Mouse (Mus musculus) forebrain, embryonic 14.5 days (tissue): ENCODE measurements around the gene Tenm3. TPM values are rescaled to one million over a fixed set of nuclear protein-coding genes. Genes with fewer than 3 reads are reported as not detected.

Source experiments
- ATAC-seq: fragments of 200-750 bp; cut with Nextera tagmentation; 2 replicates; pipeline ENCODE4 v1.8.0; 2017; ENCODE audit warnings: mild to moderate bottlenecking, moderate library complexity
- DNase-seq: peaks from one replicate; pipeline ENCODE4 v3.0.0-alpha.2; 2015; ENCODE audit warnings: low spot score
- H3K27ac ChIP-seq: fragments of 300-500 bp; sonication (generic); 2 replicates; pipeline ENCODE4 v1.5.1; 2014; ENCODE audit warnings: low read depth, mild to moderate bottlenecking, control low read depth, low read length, moderate library complexity
- H3K27me3 ChIP-seq: fragments of 300-500 bp; sonication (generic); replicated peaks from 2 replicates; pipeline ENCODE4 v1.6.1; 2014; ENCODE audit warnings: low read length, control low read depth, mixed read lengths; ENCODE audit not compliant: control insufficient read depth, insufficient read depth
- H3K36me3 ChIP-seq: fragments of 300-500 bp; sonication (generic); 2 replicates; pipeline ENCODE4 v1.6.1; 2014; ENCODE audit warnings: low read length, control low read depth; ENCODE audit not compliant: control insufficient read depth, insufficient read depth
- H3K4me1 ChIP-seq: fragments of 300-500 bp; sonication (generic); 2 replicates; pipeline ENCODE4 v1.6.1; 2014; ENCODE audit warnings: antibody characterized with exemption, low read length, control low read depth; ENCODE audit not compliant: control insufficient read depth, insufficient read depth
- H3K4me2 ChIP-seq: fragments of 300-500 bp; sonication (generic); 2 replicates; pipeline ENCODE4 v1.6.1; 2014; ENCODE audit warnings: mild to moderate bottlenecking, control low read depth, low read length
- H3K4me3 ChIP-seq: fragments of 300-500 bp; sonication (generic); 2 replicates; pipeline ENCODE4 v1.5.1; 2014; ENCODE audit warnings: low read depth, low read length, control low read depth
- H3K9ac ChIP-seq: fragments of 300-500 bp; sonication (generic); 2 replicates; pipeline ENCODE4 v1.6.1; 2014; ENCODE audit warnings: mild to moderate bottlenecking, low read length, control low read depth, moderate library complexity
- H3K9me3 ChIP-seq: fragments of 300-500 bp; sonication (generic); replicated peaks from 2 replicates; pipeline ENCODE4 v1.6.1; 2016; ENCODE audit warnings: low read length, control low read depth, mixed read lengths; ENCODE audit not compliant: control insufficient read depth
- WGBS: fragments of 180-500 bp; shearing (Covaris S2); extraction: QIAGEN DNeasy Blood & Tissue Kit; methylation state at CpG from one replicate; pipeline ENCODE4 v1.1.7; 2014; 5-methylcytosine and 5-hydroxymethylcytosine counted together
- polyA plus RNA-seq: library from polyadenylated mRNA; unstranded; fragments of >200 nt; fragmentation: Nextera tagmentation; extraction: Ambion mirVana; gene quantifications from 2 replicates; pipeline ENCODE4 v1.2.1, GENCODE M21; 2014

Gene Tenm3
- polyA plus RNA-seq, 1 experiment from 2014 or later, result 12.5 TPM

- no peak overlapping the region for H3K27ac ChIP-seq
- no peak for ATAC-seq
- H3K36me3 ChIP-seq, result no peaks in the 10 kb centered on the region
- H3K9ac ChIP-seq, result no peak overlapping the region
- no peak overlapping the region for H3K4me3 ChIP-seq
- no peak overlapping the region for H3K4me2 ChIP-seq
- WGBS, result 64% methylated on average over 7 of the region's 7 CpGs
- H3K27me3 ChIP-seq, result no peaks in the 10 kb centered on the region
- H3K4me1 ChIP-seq, result peaks cover 21% of the 10 kb centered on the region
- peak; percentile 46 for DNase-seq
- H3K9me3 ChIP-seq, result no peaks in the 10 kb centered on the region
These were observed 354.9 kb downstream of the Tenm3 start for GRCm38 (mm10) chr8:48488809-48489208.

- H3K36me3 ChIP-seq, result no peaks in the 10 kb centered on the region
- no peak overlapping the region for H3K9ac ChIP-seq
- H3K27me3 ChIP-seq, result no peaks in the 10 kb centered on the region
- no peak overlapping the region for H3K4me2 ChIP-seq
- DNase-seq (no peak), ATAC-seq (no peak)
- 81% methylated on average over 5 of the region's 5 CpGs for WGBS
- H3K9me3 ChIP-seq, result no peaks in the 10 kb centered on the region
- H3K27ac ChIP-seq, result no peak overlapping the region
- no peak overlapping the region for H3K4me3 ChIP-seq
- peaks cover 12% of the 10 kb centered on the region; the same call in 1 of the 2 replicates for H3K4me1 ChIP-seq
These were observed 359.6 kb downstream of the Tenm3 start for GRCm38 (mm10) chr8:48484143-48484542.

GRCm38 (mm10) chr8:48481709-48482671 lies 361.8 kb downstream of the Tenm3 start:
- 69% methylated on average over 33 of the region's 33 CpGs for WGBS
- ATAC-seq, result peak; percentile 67; the same call in 1 of the 2 replicates
- H3K27ac ChIP-seq, result peak overlapping the region; percentile 55; the same call in 1 of the 2 replicates

GRCm38 (mm10) chr8:48477371-48477935 lies 366.3 kb downstream of the Tenm3 start:
- Histone ChIP-seq H3K4me2 (no peak overlapping the region), H3K27me3 (no peaks in the 10 kb centered on the region), H3K36me3 (no peaks in the 10 kb centered on the region), H3K9me3 (no peaks in the 10 kb centered on the region), H3K9ac (no peak overlapping the region), H3K4me3 (no peak overlapping the region), H3K4me1 (peaks cover 6% of the 10 kb centered on the region; the same call in 1 of the 2 replicates), H3K27ac (no peak overlapping the region)
- DNase-seq (peak; percentile 62), ATAC-seq (peak; percentile 58)
- WGBS, result 43% methylated on average over 8 of the region's 8 CpGs

More at GRCm38 (mm10) chr8:48481709-48482671, 361.8 kb downstream of the Tenm3 start:
- Histone ChIP-seq H3K4me3 (no peak overlapping the region), H3K4me1 (peaks cover 6% of the 10 kb centered on the region; the same call in 1 of the 2 replicates), H3K36me3 (no peaks in the 10 kb centered on the region), H3K9me3 (no peaks in the 10 kb centered on the region), H3K9ac (no peak overlapping the region), H3K27me3 (no peaks in the 10 kb centered on the region), H3K4me2 (no peak overlapping the region)
- peak; percentile 56 for DNase-seq

- no peaks in the 10 kb centered on the region for H3K27me3 ChIP-seq
- H3K4me3 ChIP-seq, result no peak overlapping the region
- no peak overlapping the region for H3K4me2 ChIP-seq
- no peak overlapping the region for H3K9ac ChIP-seq
- H3K9me3 ChIP-seq, result no peaks in the 10 kb centered on the region
- H3K27ac ChIP-seq, result no peak overlapping the region
- WGBS, result 71% methylated on average over 1 of the region's 1 CpGs
- H3K36me3 ChIP-seq, result no peaks in the 10 kb centered on the region
- DNase-seq (no peak), ATAC-seq (no peak)
- peaks cover 6% of the 10 kb centered on the region; the same call in 1 of the 2 replicates for H3K4me1 ChIP-seq
These were observed 366.9 kb downstream of the Tenm3 start for GRCm38 (mm10) chr8:48476896-48477295.

- H3K27ac ChIP-seq, result no peak overlapping the region
- WGBS, result 71% methylated on average over 5 of the region's 5 CpGs
- no peak overlapping the region for H3K9ac ChIP-seq
- H3K9me3 ChIP-seq, result no peaks in the 10 kb centered on the region
- H3K36me3 ChIP-seq, result no peaks in the 10 kb centered on the region
- no peak overlapping the region for H3K4me2 ChIP-seq
- no peak overlapping the region for H3K4me3 ChIP-seq
- ATAC-seq (peak; percentile 52), DNase-seq (peak; percentile 50)
- H3K27me3 ChIP-seq, result no peaks in the 10 kb centered on the region
- H3K4me1 ChIP-seq, result 0 out of 2 replicates have a peak, but pooled peaks cover 9% of the 10 kb centered on the region
These were observed 376.1 kb downstream of the Tenm3 start for GRCm38 (mm10) chr8:48467633-48468032.

- Histone ChIP-seq H3K4me3 (no peak overlapping the region), H3K36me3 (no peaks in the 10 kb centered on the region), H3K4me2 (peak overlapping the region; percentile 16; the same call in 1 of the 2 replicates), H3K27me3 (no peaks in the 10 kb centered on the region), H3K27ac (peak overlapping the region; percentile 77), H3K9ac (peak overlapping the region; percentile 29), H3K9me3 (no peaks in the 10 kb centered on the region), H3K4me1 (peaks cover 24% of the 10 kb centered on the region)
- peak; percentile 99 for DNase-seq
- ATAC-seq, result peak; percentile 96
- WGBS, result 2% methylated on average over 5 of the region's 5 CpGs
These were observed 385.4 kb downstream of the Tenm3 start for GRCm38 (mm10) chr8:48458373-48458772.

- WGBS, result 23% methylated on average over 22 of the region's 22 CpGs
- Histone ChIP-seq H3K9ac (peak overlapping the region; percentile 47; the same call in 1 of the 2 replicates), H3K4me2 (peak overlapping the region; percentile 39), H3K4me3 (no peak overlapping the region), H3K9me3 (no peaks in the 10 kb centered on the region), H3K36me3 (no peaks in the 10 kb centered on the region), H3K27me3 (no peaks in the 10 kb centered on the region; the same call in 1 of the 2 replicates), H3K27ac (peak overlapping the region; percentile 44; the same call in 1 of the 2 replicates), H3K4me1 (peaks cover 25% of the 10 kb centered on the region)
- ATAC-seq, result 0 out of 2 replicates have a peak, but pooled peaks have one; percentile 2
- DNase-seq, result peak; percentile 49
These were observed 387.2 kb downstream of the Tenm3 start for GRCm38 (mm10) chr8:48456328-48457124.
